Mouse (Mus musculus) layer of hippocampus, adult 8-10 months (tissue): ENCODE measurements around the gene Borcs7. TPM values are rescaled to one million over a fixed set of nuclear protein-coding genes. Genes with fewer than 3 reads are reported as not detected.

Experiments used
- total RNA-seq, 4 experiments: library from RNA; stranded (reverse); gene quantifications; 2 replicates each; pipeline ENCODE4 v1.2.4; 2022

The Borcs7 gene
- total RNA-seq, 4 experiments from 2014 or later: 20.2 to 22.6 (median 21.2) TPM

Other genes with a start within 250 kb of the Borcs7 start
- gene Trim8, start 188.2 kb upstream of the Borcs7 start, total RNA-seq: 10 to 100 TPM; 91.0 to 98.4 (median 93.7) TPM
- gene Arl3, start 116.7 kb upstream of the Borcs7 start, total RNA-seq: 100 to 1,000 TPM in 2 of 4 experiments, 10 to 100 TPM in 2; 85.9 to 125 (median 103) TPM
- 1 to 10 TPM; 7.3 to 9.2 (median 7.5) TPM for gene Sfxn2, start 116.5 kb upstream of the Borcs7 start, total RNA-seq
- 10 to 100 TPM; 40.2 to 43.3 (median 41.6) TPM for gene Wbp1l, start 90.8 kb upstream of the Borcs7 start, total RNA-seq
- not detected for gene Cyp17a1, start 16.7 kb upstream of the Borcs7 start, total RNA-seq
- gene As3mt, start 17.6 kb downstream of the Borcs7 start, total RNA-seq: 10 to 100 TPM; 25.3 to 33.0 (median 29.8) TPM
- gene Cnnm2, start 71.7 kb downstream of the Borcs7 start, total RNA-seq: 10 to 100 TPM; 35.6 to 43.6 (median 39.9) TPM